Mouse (Mus musculus) kidney, adult 10 weeks (tissue): Measurements from ENCODE around the gene Coq10a. TPM values are rescaled to one million over a fixed set of nuclear protein-coding genes. Genes with fewer than 3 reads are reported as not detected.

Source experiments
- polyA plus RNA-seq: library from polyadenylated mRNA; stranded (reverse); fragments of 350-450 nt; fragmentation: Illumina TruSeq; extraction: RNeasy Lipid Tissue Mini Kit (QIAGEN cat#74804); gene quantifications from one replicate; pipeline ENCODE4 v1.2.3, GENCODE M21; 2014; ENCODE audit warnings: low read depth, low replicate concordance

The Coq10a gene
- polyA plus RNA-seq, result 8.7 TPM

DNA sequence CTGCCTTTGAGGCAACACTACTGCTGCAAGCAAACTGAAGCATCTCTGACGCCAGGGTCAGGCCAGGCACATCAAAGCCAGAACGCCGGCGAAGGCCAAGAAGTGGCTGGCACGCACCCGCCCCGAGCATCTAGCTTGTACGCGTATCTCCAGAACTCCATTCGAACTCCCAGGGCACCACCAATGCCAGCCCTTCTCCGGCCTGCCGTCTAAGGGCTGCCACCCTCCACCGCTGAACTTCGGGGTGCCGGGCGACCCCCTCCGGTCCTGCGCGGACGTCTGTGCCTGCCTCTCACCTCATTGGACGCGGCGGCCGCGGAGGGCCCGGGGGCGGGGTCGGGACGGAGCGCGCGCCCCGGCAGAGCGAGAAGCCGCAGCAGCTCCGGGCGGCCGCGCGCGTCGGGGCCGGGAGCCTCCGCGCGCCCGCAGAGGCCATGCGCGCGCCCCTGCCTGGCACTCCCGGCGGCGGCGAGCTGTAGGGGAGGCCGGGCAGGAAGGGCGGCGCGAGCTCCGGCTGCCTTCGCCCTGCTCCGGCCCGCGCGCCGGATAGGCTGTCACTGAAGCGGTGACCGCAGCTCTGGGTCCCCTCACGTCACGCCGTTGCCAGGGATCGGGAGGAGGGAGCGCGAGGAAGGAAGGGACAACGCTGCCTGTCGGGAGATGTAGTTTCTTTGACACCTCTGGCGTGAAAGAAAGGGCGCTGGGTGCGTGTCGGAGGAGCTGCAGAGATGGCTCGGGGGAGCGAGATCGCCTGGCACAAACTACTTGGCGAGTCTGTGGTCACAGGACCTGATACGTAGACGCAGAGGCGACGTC, at the start of gene Coq10a:
Gene Coq10a (minus strand): TSS at position 596 of the 816 bp plus-strand sequence.

GRCm38 (mm10) chr10:128411211-128412054, 42.6 kb upstream of the Coq10a start, which contains the start of the genes Nabp2 and Rnf41:
TSS of gene Nabp2 (minus strand) at chr10:128411492.
TSS of gene Rnf41 (plus strand) at chr10:128411657.

GRCm38 (mm10) chr10:128401056-128401455, 32.3 kb upstream of the Coq10a start, which contains the start of gene Slc39a5:
TSS of gene Slc39a5 (minus strand) at chr10:128401229.

DNA sequence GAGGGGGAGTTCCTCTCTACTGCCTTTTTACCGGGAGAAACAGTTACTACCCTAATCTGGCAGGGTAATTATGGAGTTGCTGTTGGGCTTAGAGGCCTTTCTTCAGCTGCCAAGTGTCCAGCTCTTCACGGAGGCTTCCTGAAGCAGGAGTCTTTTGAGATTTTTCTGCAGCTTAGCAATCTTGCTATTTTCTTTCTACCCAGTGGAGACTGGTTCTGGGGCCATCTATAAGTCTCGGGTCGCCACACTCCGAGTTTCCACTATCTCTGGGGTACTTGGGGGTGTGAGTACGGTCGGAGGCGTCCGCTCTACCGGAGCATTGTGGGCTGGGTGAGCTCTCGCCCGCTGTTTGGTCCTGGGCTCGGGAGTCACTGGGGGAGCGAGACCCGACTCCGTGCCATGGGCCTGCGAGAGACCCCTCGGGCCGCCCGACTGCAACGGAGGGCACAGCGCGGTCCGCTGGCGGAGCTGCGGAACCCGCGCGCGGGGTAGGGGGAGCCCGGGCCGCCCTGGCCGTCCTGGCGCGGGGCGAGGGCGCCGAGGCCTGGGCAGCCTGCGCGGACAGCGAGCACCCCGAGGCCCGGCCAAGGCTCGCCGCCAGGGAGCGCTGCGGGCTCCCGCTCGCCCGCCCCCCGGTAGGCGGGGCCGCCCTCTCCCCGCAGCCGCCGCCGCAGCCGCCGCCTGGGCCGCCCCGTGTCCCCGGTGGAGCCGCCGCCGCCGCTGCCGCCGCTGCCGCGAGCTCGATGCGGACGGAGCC, 7.8 kb upstream of the Coq10a start, which contains the start of gene Ankrd52:
Gene Ankrd52 (plus strand): TSS at position 661 of the 757 bp plus-strand sequence.

GRCm38 (mm10) chr10:128337306-128338181, 31.3 kb downstream of the Coq10a start, which contains the start of gene Cs:
TSS of gene Cs (plus strand) at chr10:128337734.

DNA sequence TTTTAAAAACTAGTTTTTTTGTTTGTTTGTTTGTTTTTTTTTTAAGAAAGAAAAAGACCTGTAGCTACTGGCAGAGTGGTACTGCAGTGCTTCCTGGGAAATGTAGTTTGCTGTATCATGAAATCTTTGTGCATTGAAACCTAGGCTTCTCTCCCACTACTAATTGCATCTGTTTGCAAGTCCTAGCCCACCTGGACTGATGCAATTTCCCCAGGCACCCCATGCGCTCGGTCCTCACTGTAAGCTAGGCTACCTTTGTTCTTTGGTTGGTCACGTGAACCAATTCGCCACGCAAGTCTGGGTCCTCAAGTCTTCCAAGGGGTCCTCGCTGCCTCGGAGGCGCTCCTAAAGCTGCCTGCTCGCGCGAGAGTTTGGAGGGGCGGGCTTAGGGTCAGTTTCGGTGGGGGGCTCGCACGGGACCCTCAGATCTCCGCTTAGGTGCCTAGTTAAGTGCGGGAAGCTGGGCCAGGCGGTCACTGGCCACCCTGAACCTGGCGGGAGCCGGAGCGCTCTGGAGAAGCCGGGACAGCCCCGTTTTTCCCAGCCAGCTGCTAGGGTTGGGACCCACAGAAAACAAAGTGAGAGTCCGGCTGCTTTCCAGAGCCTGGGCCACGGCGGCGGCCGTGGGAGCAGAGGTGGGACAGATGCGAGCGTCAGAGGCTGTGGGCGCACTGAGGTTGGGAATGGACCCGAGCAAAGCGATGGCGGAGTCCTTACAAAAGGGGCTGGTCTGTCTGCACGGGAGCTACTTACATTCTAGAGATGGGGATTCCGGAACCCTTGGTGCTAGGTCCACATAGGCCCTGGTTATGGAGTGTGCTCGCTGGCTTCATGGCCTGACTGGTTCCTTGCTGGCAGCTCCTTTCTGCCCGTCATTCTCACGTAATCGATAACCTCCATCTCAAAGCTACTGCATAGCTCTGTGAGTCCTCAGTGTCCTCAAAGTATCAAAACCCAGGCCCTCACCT, 46.4 kb downstream of the Coq10a start, which contains the start of gene Cnpy2:
Gene Cnpy2 (plus strand): TSS at position 319 of the 968 bp plus-strand sequence.

Other genes starting within 250 kb of the Coq10a start
- 12.4 TPM for gene Rbms2, start 188.7 kb downstream of the Coq10a start, polyA plus RNA-seq
- not detected for gene Gls2, start 174.5 kb downstream of the Coq10a start, polyA plus RNA-seq
- 16.3 TPM for gene Spryd4, start 157.2 kb downstream of the Coq10a start, polyA plus RNA-seq
- not detected for gene Mip, start 143.2 kb downstream of the Coq10a start, polyA plus RNA-seq
- gene Timeless, start 136.9 kb downstream of the Coq10a start, polyA plus RNA-seq, result 2.3 TPM
- gene Apon, start 114.9 kb downstream of the Coq10a start, polyA plus RNA-seq, result not detected
- gene Apof, start 100.3 kb downstream of the Coq10a start, polyA plus RNA-seq, result not detected
- gene Stat2, start 98.4 kb downstream of the Coq10a start, polyA plus RNA-seq, result 3.6 TPM
- not detected for gene Il23a, start 70.2 kb downstream of the Coq10a start, polyA plus RNA-seq
- gene Pan2, start 65.7 kb downstream of the Coq10a start, polyA plus RNA-seq, result 4.8 TPM
- gene Cnpy2, start 46.5 kb downstream of the Coq10a start, polyA plus RNA-seq, result 69.0 TPM
- 106 TPM for gene Cs, start 31.3 kb downstream of the Coq10a start, polyA plus RNA-seq
- gene Ankrd52, start 8.1 kb upstream of the Coq10a start, polyA plus RNA-seq, result 4.6 TPM
- 0.53 TPM for gene Slc39a5, start 32.2 kb upstream of the Coq10a start, polyA plus RNA-seq
- gene Nabp2, start 42.5 kb upstream of the Coq10a start, polyA plus RNA-seq, result 18.4 TPM
- gene Rnf41, start 42.7 kb upstream of the Coq10a start, polyA plus RNA-seq, result 4.9 TPM
- 47.7 TPM for gene Smarcc2, start 90.3 kb upstream of the Coq10a start, polyA plus RNA-seq
- gene Myl6, start 125.1 kb upstream of the Coq10a start, polyA plus RNA-seq, result 99.8 TPM
- gene Myl6b, start 129.7 kb upstream of the Coq10a start, polyA plus RNA-seq, result 0.40 TPM
- 2.3 TPM for gene Esyt1, start 156.9 kb upstream of the Coq10a start, polyA plus RNA-seq
- gene Zc3h10, start 178.8 kb upstream of the Coq10a start, polyA plus RNA-seq, result 1.6 TPM
- gene Rpl41, start 180.3 kb upstream of the Coq10a start, polyA plus RNA-seq, result 11.9 TPM
- 69.1 TPM for gene Pa2g4, start 197.0 kb upstream of the Coq10a start, polyA plus RNA-seq
- gene Erbb3, start 220.7 kb upstream of the Coq10a start, polyA plus RNA-seq, result 28.2 TPM